Mouse (Mus musculus) erythroblast, embryonic 14.5 days (primary cell): Measurements from ENCODE around the gene Ttc17. TPM values are rescaled to one million over a fixed set of nuclear protein-coding genes. Genes with fewer than 3 reads are reported as not detected.
"Not testable (repeated sequence)": the region's sequence is repeated elsewhere in the genome, so short reads cannot be mapped to it uniquely, and the experiment has no call there.

ENCODE experiments used
- H3K27me3 ChIP-seq: 2 replicates; pipeline ENCODE4 v1.6.1; 2012; ENCODE audit warnings: inconsistent platforms; ENCODE audit not compliant: control insufficient read depth
- H3K36me3 ChIP-seq: 2 replicates; pipeline ENCODE4 v1.6.1; 2012; ENCODE audit warnings: mild to moderate bottlenecking, inconsistent platforms; ENCODE audit not compliant: control insufficient read depth
- H3K4me1 ChIP-seq: 2 replicates; pipeline ENCODE4 v1.6.1; 2012; ENCODE audit warnings: inconsistent platforms; ENCODE audit not compliant: control insufficient read depth
- H3K4me3 ChIP-seq: replicated peaks from 2 replicates; pipeline ENCODE3; 2012; ENCODE audit warnings: moderate library complexity, mild to moderate bottlenecking, inconsistent platforms
- H3K9me3 ChIP-seq: 2 replicates; pipeline ENCODE4 v1.6.1; 2012; ENCODE audit warnings: low read length, inconsistent platforms, mixed read lengths; ENCODE audit not compliant: control insufficient read depth
- GATA1 ChIP-seq: IDR thresholded peaks from 2 replicates; pipeline ENCODE4 v1.6.1; 2012; ENCODE audit warnings: low read length, inconsistent platforms, mixed read lengths
- TAL1 ChIP-seq: IDR thresholded peaks from 3 replicates; pipeline ENCODE4 v1.6.1; 2012; ENCODE audit warnings: low read length, inconsistent platforms, mixed read lengths
- polyA plus RNA-seq: library from polyadenylated mRNA; stranded (reverse); fragments of >175 nt; gene quantifications from 2 replicates; pipeline ENCODE4 v1.2.3, GENCODE M21; 2012

The Ttc17 gene
- polyA plus RNA-seq, 1 experiment = 0.14 TPM

DNA sequence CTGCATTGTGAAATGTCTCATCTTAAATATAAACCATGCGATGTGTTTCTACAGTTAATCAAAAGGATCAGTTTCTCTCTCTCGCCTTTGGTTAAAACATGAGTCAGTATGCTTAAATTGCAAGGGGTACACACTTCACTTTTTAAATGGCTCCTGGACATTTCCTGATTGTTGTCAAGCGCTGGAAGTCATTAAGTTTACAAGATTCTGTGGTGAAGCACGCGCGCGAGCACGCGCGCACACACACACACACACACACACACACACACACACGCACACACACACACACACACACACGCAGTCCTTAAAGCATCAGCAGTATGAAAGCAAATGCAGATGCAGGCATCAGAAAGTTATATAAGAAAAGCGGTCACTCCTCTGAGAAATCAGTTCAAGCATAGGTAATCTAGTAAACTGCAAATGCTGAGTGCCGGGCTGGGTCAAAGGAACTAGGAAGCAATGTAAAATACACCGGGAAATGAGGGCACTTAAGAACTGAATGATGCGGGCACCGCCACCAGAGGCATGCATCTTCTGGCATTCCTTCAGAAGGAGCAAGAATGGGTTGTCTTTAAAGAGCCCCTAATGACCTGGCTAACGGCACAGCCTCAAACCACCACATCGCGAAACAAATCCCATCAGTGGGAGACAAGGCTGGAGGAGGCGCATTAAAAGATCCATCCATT lies 949 bp downstream of the Ttc17 start:
- Histone ChIP-seq H3K36me3 (peaks cover 21% of the 10 kb centered on the region), H3K4me1 (peaks cover 39% of the 10 kb centered on the region), H3K4me3 (peak overlapping the region; percentile 98), H3K9me3 (no peaks in the 10 kb centered on the region), H3K27me3 (no peaks in the 10 kb centered on the region)
- TF ChIP-seq GATA1 = no peak
- no peak for TF ChIP-seq TAL1

DNA sequence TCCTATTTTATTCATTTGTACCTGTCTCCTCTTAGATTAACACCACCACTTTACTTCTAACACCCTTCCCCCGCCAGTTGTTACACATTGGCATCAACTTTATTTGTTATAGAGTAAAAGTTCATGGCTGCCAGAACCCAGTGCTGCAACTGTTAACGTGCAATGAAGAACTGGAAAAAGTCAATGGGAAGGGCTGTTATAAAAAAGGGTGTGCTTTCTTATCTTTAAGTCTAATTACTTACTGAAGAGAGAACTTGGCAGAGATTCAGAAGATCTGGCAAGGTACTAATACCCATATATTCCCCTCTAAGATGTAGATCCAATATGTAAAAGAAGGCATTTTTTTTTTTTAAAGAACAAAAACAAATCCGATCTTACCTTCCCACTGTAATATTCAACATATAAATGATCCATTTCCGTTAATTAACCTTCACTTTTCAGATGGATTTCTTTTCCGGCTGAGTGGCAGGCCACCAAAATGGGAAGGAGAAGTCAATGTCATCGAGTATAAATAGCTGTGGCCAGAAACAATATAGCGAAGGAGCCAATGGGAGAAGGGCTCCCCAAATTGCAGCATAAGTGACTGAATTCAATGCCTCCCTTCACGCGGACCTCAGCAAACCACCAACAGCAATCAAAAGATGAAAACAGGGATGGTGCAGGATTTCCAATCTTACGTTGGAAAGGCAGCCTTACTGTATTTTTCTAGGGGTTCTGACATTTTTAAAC lies 1.8 kb downstream of the Ttc17 start:
- Histone ChIP-seq H3K4me1 (peaks cover 41% of the 10 kb centered on the region), H3K4me3 (peak overlapping the region; percentile 98), H3K9me3 (no peaks in the 10 kb centered on the region), H3K27me3 (no peaks in the 10 kb centered on the region), H3K36me3 (peaks cover 12% of the 10 kb centered on the region)
- no peak for TF ChIP-seq TAL1
- TF ChIP-seq GATA1 = no peak

DNA sequence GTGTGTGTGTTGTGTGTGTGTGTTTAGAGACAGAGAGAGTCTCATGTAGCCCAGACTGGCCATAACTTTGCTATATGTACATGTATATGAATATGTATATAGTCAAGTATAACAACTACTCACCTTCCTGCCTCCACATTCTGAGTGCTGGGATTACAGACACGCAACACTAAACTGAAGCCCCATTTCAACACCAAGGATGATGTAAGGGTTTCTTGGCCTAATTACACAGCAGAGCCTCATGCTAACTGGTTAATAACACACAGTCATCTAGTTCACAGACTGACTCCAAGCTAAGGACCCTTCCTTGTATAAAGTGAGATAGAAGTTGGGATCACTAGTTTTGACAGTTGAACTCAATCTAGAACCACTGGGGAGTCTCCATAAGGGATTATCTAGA lies 3.9 kb downstream of the Ttc17 start:
- Histone ChIP-seq H3K27me3 (no peaks in the 10 kb centered on the region), H3K4me1 (peaks cover 40% of the 10 kb centered on the region), H3K4me3 (no peak overlapping the region), H3K36me3 (peaks cover 12% of the 10 kb centered on the region), H3K9me3 (no peaks in the 10 kb centered on the region)
- no peak for TF ChIP-seq TAL1
- TF ChIP-seq GATA1 = no peak

DNA sequence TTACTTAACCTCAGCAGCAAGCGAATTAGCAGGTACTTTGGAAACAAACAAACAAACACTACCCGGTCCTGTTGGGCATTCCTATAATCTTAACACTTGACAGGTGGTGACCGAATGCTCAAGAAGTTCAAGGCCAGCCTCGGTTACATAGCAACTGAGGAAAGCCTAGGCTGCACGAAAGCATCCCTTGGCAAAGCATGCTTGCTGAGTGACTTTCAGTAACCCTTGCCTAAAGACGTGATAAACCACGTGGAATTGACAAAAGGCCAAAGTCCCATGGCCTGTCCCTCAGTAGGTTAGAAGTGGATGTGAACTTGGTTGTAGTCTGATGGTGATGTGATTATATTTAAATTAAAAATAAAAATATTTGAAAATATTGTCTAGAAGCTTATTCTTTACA lies 4.4 kb downstream of the Ttc17 start:
- peaks cover 36% of the 10 kb centered on the region for H3K4me1 ChIP-seq
- no peaks in the 10 kb centered on the region for H3K9me3 ChIP-seq
- H3K36me3 ChIP-seq = peaks cover 13% of the 10 kb centered on the region
- TF ChIP-seq TAL1 (no peak), GATA1 (no peak)
- H3K27me3 ChIP-seq = no peaks in the 10 kb centered on the region
- no peak overlapping the region for H3K4me3 ChIP-seq

DNA sequence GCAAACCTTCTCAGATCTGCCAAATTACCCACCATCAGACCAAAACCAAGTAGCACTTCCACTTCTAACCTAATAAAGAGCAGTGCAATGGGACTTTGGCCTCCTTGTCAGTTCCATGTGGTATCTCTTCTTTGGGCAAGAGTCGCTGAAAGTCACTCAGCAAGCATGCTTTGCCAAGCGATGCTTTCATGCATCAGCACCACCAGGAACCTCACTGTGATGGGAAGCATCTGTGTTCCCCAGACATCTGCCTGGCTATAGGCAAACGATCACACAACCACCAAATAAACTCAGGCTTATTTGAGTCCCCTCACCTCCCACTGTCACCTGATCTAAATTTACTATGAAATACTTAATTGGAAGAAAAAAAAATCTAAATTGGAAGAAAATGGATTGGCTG lies 5.5 kb downstream of the Ttc17 start:
- no peak for TF ChIP-seq TAL1
- TF ChIP-seq GATA1 = no peak
- Histone ChIP-seq H3K9me3 (no peaks in the 10 kb centered on the region), H3K4me1 (peaks cover 35% of the 10 kb centered on the region), H3K36me3 (peaks cover 13% of the 10 kb centered on the region), H3K4me3 (no peak overlapping the region), H3K27me3 (no peaks in the 10 kb centered on the region)

DNA sequence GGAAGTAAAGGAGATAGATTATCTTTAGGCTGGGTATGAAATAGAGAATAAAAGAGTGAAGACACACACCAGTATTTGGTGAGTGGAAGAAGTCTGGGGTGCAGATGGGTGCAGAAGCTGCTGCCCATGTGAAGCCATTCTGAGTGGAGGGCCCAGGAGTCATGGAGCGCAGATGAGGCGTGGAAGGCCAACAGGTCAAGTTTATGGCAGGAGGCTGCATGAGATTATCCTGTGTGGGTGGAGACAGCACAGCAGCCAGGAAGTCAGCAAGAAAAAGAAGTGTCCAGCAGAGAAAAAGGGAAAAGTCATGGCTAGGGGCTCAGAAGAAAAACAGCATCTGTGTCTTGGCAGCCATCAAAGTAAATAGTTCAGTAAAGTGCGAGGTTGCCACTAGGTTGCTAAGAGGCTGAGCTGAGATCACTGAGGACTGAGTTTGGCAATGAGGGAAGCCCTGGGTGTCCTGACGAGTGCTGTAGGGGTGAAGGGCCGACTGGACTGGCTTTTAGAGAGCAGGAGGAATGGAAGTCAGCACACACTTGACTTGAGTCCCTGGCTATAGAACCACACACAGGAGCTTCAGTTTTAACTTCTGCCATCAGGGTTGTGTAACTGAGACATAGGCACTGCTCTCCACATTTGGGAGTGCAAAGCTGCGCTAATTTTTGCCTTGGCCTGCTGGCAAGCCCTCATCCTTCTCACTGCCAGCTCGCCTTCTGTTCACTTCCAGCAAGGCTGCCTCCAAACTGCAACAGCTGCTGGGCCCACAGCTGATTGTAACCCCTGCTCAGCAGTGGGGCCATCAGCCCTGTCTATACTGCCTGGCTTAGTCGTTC lies 8.1 kb downstream of the Ttc17 start:
- Histone ChIP-seq H3K4me1 (peaks cover 19% of the 10 kb centered on the region), H3K9me3 (no peaks in the 10 kb centered on the region), H3K4me3 (no peak overlapping the region), H3K36me3 (peaks cover 13% of the 10 kb centered on the region), H3K27me3 (no peaks in the 10 kb centered on the region)
- TF ChIP-seq TAL1 (no peak), GATA1 (no peak)

DNA sequence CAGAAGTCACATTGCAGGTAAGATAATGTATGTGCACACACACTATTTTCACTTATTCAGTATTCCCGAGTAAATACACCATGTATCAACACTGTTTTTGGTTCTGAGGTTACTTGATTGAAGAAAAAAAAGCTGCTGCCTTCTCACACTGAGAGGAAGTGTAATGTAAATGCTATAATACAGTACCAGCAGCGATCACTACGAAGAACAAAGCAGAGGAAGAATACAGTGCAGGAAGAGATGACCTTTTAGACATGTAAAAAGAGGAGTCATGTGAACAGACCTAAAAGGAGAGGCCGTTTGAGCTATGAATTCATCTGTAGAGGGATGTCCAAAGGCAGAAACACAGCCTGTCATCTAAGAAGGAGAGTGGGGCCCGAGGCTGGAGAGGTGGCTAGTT lies 9.0 kb downstream of the Ttc17 start:
- Histone ChIP-seq H3K4me3 (no peak overlapping the region), H3K27me3 (no peaks in the 10 kb centered on the region), H3K4me1 (peaks cover 19% of the 10 kb centered on the region), H3K36me3 (peaks cover 7% of the 10 kb centered on the region), H3K9me3 (no peaks in the 10 kb centered on the region)
- TF ChIP-seq GATA1 = no peak
- no peak for TF ChIP-seq TAL1

DNA sequence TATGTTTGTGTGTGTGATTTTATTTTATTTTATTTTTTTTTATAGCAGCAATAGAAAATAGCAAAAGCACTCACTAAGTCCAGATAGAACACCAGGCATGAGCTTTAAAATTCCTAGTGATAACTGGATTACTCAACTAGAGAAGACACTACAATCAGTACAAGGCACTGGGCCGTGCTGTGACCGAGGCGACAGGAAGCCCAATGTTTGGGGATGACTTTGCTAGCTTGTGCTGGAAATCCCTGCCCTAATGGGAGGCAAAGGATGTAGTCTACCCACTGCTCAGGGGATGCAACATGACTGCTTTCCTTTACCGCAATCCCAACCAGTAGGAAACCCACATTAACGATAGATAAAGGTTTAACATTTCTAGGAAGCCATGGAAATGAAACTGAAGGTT lies 10.2 kb downstream of the Ttc17 start:
- Histone ChIP-seq H3K4me1 (peaks cover 16% of the 10 kb centered on the region), H3K36me3 (peaks cover 9% of the 10 kb centered on the region), H3K27me3 (no peaks in the 10 kb centered on the region), H3K4me3 (no peak overlapping the region), H3K9me3 (peaks cover 4% of the 10 kb centered on the region)
- no peak for TF ChIP-seq GATA1
- no peak for TF ChIP-seq TAL1

DNA sequence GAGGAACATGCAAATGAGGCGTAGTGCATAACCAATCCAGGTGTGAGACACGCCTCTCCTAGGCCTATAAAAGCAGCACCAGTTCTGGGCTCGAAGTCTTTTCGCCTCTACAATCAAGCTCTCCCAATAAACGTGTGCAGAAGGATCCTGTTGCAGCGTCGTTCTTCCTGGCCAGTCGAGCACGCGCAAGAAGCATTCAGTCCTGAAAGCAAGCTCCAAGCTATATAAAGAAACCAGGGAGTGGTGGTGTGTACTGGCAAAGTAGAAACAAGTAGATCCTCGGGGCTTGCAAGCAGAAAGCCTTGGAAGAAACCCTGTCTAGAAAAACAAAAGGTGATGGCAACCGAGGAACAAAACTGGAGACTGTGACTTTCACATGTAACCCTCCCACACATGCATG lies 15.4 kb downstream of the Ttc17 start:
- peaks cover 11% of the 10 kb centered on the region for H3K36me3 ChIP-seq
- H3K4me3 ChIP-seq, H3K4me1 ChIP-seq, H3K27me3 ChIP-seq, H3K9me3 ChIP-seq: not testable (repeated sequence)
